Mouse (Mus musculus) liver, embryonic 12.5 days (tissue): Measurements from ENCODE around the gene Vars. TPM values are rescaled to one million over a fixed set of nuclear protein-coding genes. Genes with fewer than 3 reads are reported as not detected.
A peak's percentile ranks its signal among the peaks of the same experiment; 100 is the strongest.
"Not testable (repeated sequence)": the region's sequence is repeated elsewhere in the genome, so short reads cannot be mapped to it uniquely, and the experiment has no call there.

Experiments used
- ATAC-seq: fragments of 200-750 bp; cut with Nextera tagmentation; 2 replicates; pipeline ENCODE4 v1.8.0; 2017; ENCODE audit warnings: moderate number of reproducible peaks, mild to moderate bottlenecking, moderate library complexity
- H3K27ac ChIP-seq: fragments of 300-500 bp; sonication (generic); 2 replicates; pipeline ENCODE4 v1.5.1; 2016; ENCODE audit warnings: mild to moderate bottlenecking
- H3K27me3 ChIP-seq: fragments of 300-500 bp; sonication (generic); replicated peaks from 2 replicates; pipeline ENCODE4 v1.6.1; 2016; ENCODE audit warnings: mild to moderate bottlenecking, moderate library complexity
- H3K36me3 ChIP-seq: fragments of 300-500 bp; sonication (generic); 2 replicates; pipeline ENCODE4 v1.6.1; 2016; ENCODE audit warnings: mild to moderate bottlenecking, moderate library complexity
- H3K4me1 ChIP-seq: fragments of 300-500 bp; sonication (generic); 2 replicates; pipeline ENCODE4 v1.6.1; 2016
- H3K4me2 ChIP-seq: fragments of 300-500 bp; sonication (generic); 2 replicates; pipeline ENCODE4 v1.6.1; 2016; ENCODE audit warnings: mild to moderate bottlenecking, moderate library complexity
- H3K4me3 ChIP-seq: fragments of 300-500 bp; sonication (generic); 2 replicates; pipeline ENCODE4 v1.5.1; 2016; ENCODE audit warnings: mild to moderate bottlenecking, moderate library complexity
- H3K9ac ChIP-seq: fragments of 300-500 bp; sonication (generic); 2 replicates; pipeline ENCODE4 v1.6.1; 2016; ENCODE audit warnings: mild to moderate bottlenecking, moderate library complexity
- H3K9me3 ChIP-seq: fragments of 300-500 bp; sonication (generic); replicated peaks from 2 replicates; pipeline ENCODE4 v1.6.1; 2016; ENCODE audit warnings: mild to moderate bottlenecking, moderate library complexity
- WGBS: fragments of 180-500 bp; shearing (Covaris S2); methylation state at CpG from one replicate; pipeline ENCODE4 v1.1.7; 2016; ENCODE audit not compliant: insufficient replicate concordance; 5-methylcytosine and 5-hydroxymethylcytosine counted together
- polyA plus RNA-seq: library from polyadenylated mRNA; unstranded; fragments of >200 nt; fragmentation: Nextera tagmentation; extraction: Ambion mirVana; gene quantifications from 2 replicates; pipeline ENCODE4 v1.2.1, GENCODE M21; 2016

Gene Vars
- 208 and 211 TPM in 2 replicates for polyA plus RNA-seq

- Histone ChIP-seq H3K27ac (peak within 1 kb of the TSS; percentile 98), H3K4me2 (peak within 1 kb of the TSS; percentile 99), H3K9ac (peak within 1 kb of the TSS; percentile 99), H3K4me1 (peaks cover 73% of the 10 kb centered on the region), H3K9me3 (no peaks in the 10 kb centered on the region; the same call in 1 of the 2 replicates), H3K4me3 (peak within 1 kb of the TSS; percentile 97), H3K27me3 (no peaks in the 10 kb centered on the region), H3K36me3 (peaks cover 61% of the 10 kb centered on the region)
- under 1% methylated on average over 81 of the region's 83 CpGs for WGBS
- ATAC-seq = peak; percentile 81
Measured at GRCm38 (mm10) chr17:35000717-35001451, at the start of gene Vars. TSS of gene Vars (plus strand) at chr17:35000987.

- H3K9ac ChIP-seq = peak overlapping the region; percentile 97
- peaks cover 31% of the 10 kb centered on the region for H3K4me1 ChIP-seq
- no peaks in the 10 kb centered on the region for H3K9me3 ChIP-seq
- peak overlapping the region; percentile 94 for H3K27ac ChIP-seq
- peaks cover 21% of the 10 kb centered on the region for H3K27me3 ChIP-seq
- peak; percentile 19 for ATAC-seq
- H3K36me3 ChIP-seq = peaks cover 25% of the 10 kb centered on the region
- under 1% methylated on average over 29 of the region's 29 CpGs for WGBS
- H3K4me2 ChIP-seq = peak overlapping the region; percentile 88
- H3K4me3 ChIP-seq = peak overlapping the region; percentile 83
Measured at GRCm38 (mm10) chr17:34951636-34952377, 49.0 kb upstream of the Vars start.

- peak overlapping the region; percentile 97 for H3K9ac ChIP-seq
- H3K4me2 ChIP-seq = peak overlapping the region; percentile 88
- peak overlapping the region; percentile 94 for H3K27ac ChIP-seq
- peak overlapping the region; percentile 83 for H3K4me3 ChIP-seq
- peaks cover 25% of the 10 kb centered on the region for H3K36me3 ChIP-seq
- no peaks in the 10 kb centered on the region for H3K9me3 ChIP-seq
- peak; percentile 65 for ATAC-seq
- under 1% methylated on average over 23 of the region's 23 CpGs for WGBS
- peaks cover 31% of the 10 kb centered on the region for H3K4me1 ChIP-seq
- H3K27me3 ChIP-seq = peaks cover 28% of the 10 kb centered on the region
Measured at GRCm38 (mm10) chr17:34952378-34953040, 48.3 kb upstream of the Vars start.

- Histone ChIP-seq H3K4me3 (peak overlapping the region; percentile 83), H3K27me3 (peaks cover 33% of the 10 kb centered on the region), H3K9ac (peak overlapping the region; percentile 97; the same call in 1 of the 2 replicates), H3K4me2 (peak overlapping the region; percentile 88), H3K9me3 (no peaks in the 10 kb centered on the region), H3K4me1 (peaks cover 31% of the 10 kb centered on the region), H3K27ac (peak overlapping the region; percentile 94; the same call in 1 of the 2 replicates), H3K36me3 (peaks cover 25% of the 10 kb centered on the region)
- WGBS = 58% methylated on average over 3 of the region's 3 CpGs
- no peak for ATAC-seq
Measured at GRCm38 (mm10) chr17:34953258-34953657, 47.5 kb upstream of the Vars start.

- H3K4me2 ChIP-seq = no peak overlapping the region
- no peak overlapping the region for H3K9ac ChIP-seq
- ATAC-seq = no peak
- H3K9me3 ChIP-seq = no peaks in the 10 kb centered on the region
- peaks cover 36% of the 10 kb centered on the region for H3K27me3 ChIP-seq
- H3K4me3 ChIP-seq = no peak overlapping the region
- H3K4me1 ChIP-seq = peaks cover 31% of the 10 kb centered on the region
- no peak overlapping the region for H3K27ac ChIP-seq
- peaks cover 25% of the 10 kb centered on the region for H3K36me3 ChIP-seq
- 89% methylated on average over 4 of the region's 4 CpGs for WGBS
Measured at GRCm38 (mm10) chr17:34953904-34954303, 46.9 kb upstream of the Vars start.

GRCm38 (mm10) chr17:34954831-34955230 is 46.0 kb upstream of the Vars start:
- no peaks in the 10 kb centered on the region for H3K9me3 ChIP-seq
- H3K27me3 ChIP-seq = peaks cover 38% of the 10 kb centered on the region
- H3K4me1 ChIP-seq = peaks cover 33% of the 10 kb centered on the region
- H3K9ac ChIP-seq = no peak overlapping the region
- WGBS = 80% methylated on average over 4 of the region's 4 CpGs
- H3K4me2 ChIP-seq = no peak overlapping the region
- no peak overlapping the region for H3K4me3 ChIP-seq
- H3K36me3 ChIP-seq = peaks cover 19% of the 10 kb centered on the region
- H3K27ac ChIP-seq = no peak overlapping the region
- no peak for ATAC-seq

GRCm38 (mm10) chr17:34955884-34956283 is 44.9 kb upstream of the Vars start:
- Histone ChIP-seq H3K4me3 (no peak overlapping the region), H3K9me3 (no peaks in the 10 kb centered on the region), H3K36me3 (peaks cover 9% of the 10 kb centered on the region), H3K9ac (no peak overlapping the region), H3K27me3 (peaks cover 46% of the 10 kb centered on the region), H3K4me1 (peaks cover 29% of the 10 kb centered on the region), H3K27ac (no peak overlapping the region), H3K4me2 (no peak overlapping the region)
- WGBS = 57% methylated on average over 3 of the region's 3 CpGs
- no peak for ATAC-seq

- H3K27me3 ChIP-seq = peaks cover 51% of the 10 kb centered on the region
- ATAC-seq = no peak
- H3K4me2 ChIP-seq = no peak overlapping the region
- no peaks in the 10 kb centered on the region for H3K9me3 ChIP-seq
- H3K36me3 ChIP-seq = peaks cover 4% of the 10 kb centered on the region
- H3K27ac ChIP-seq = no peak overlapping the region
- 17% methylated on average over 1 of the region's 1 CpGs for WGBS
- no peak overlapping the region for H3K4me3 ChIP-seq
- peaks cover 25% of the 10 kb centered on the region for H3K4me1 ChIP-seq
- no peak overlapping the region for H3K9ac ChIP-seq
Measured at GRCm38 (mm10) chr17:34956340-34956739, 44.4 kb upstream of the Vars start.

GRCm38 (mm10) chr17:34957291-34957690 is 43.5 kb upstream of the Vars start:
- H3K4me2 ChIP-seq, H3K9me3 ChIP-seq, H3K36me3 ChIP-seq, H3K4me3 ChIP-seq, H3K9ac ChIP-seq, H3K27ac ChIP-seq, ATAC-seq: not testable (repeated sequence)
- WGBS = 21% methylated on average over 26 of the region's 40 CpGs
- peaks cover 60% of the 10 kb centered on the region for H3K27me3 ChIP-seq
- peaks cover 19% of the 10 kb centered on the region for H3K4me1 ChIP-seq

- H3K9ac ChIP-seq = not testable (repeated sequence)
Measured at GRCm38 (mm10) chr17:34957966-34958365, 42.8 kb upstream of the Vars start.

GRCm38 (mm10) chr17:34958734-34959129 is 42.1 kb upstream of the Vars start:
- not testable (repeated sequence) for H3K9ac ChIP-seq, H3K36me3 ChIP-seq, H3K27ac ChIP-seq, H3K9me3 ChIP-seq
- peaks cover 75% of the 10 kb centered on the region for H3K27me3 ChIP-seq
- peak; percentile 36; the same call in 1 of the 2 replicates for ATAC-seq
- 1% methylated on average over 31 of the region's 47 CpGs for WGBS
- peaks cover 12% of the 10 kb centered on the region for H3K4me1 ChIP-seq
- peak overlapping the region; percentile 63 for H3K4me3 ChIP-seq
- H3K4me2 ChIP-seq = peak overlapping the region; percentile 87

More at GRCm38 (mm10) chr17:34957966-34958365, 42.8 kb upstream of the Vars start:
- not testable (repeated sequence) for H3K27ac ChIP-seq, H3K4me3 ChIP-seq, H3K9me3 ChIP-seq, H3K4me2 ChIP-seq, ATAC-seq, H3K36me3 ChIP-seq
- 22% methylated on average over 28 of the region's 40 CpGs for WGBS
- peaks cover 67% of the 10 kb centered on the region for H3K27me3 ChIP-seq
- peaks cover 19% of the 10 kb centered on the region for H3K4me1 ChIP-seq
